Mouse (Mus musculus) neural tube, embryonic 15.5 days (tissue): ENCODE measurements around the gene Lrig3. TPM values are rescaled to one million over a fixed set of nuclear protein-coding genes. Genes with fewer than 3 reads are reported as not detected.

Experiments
- ATAC-seq: fragments of 200-750 bp; cut with Nextera tagmentation; 2 replicates; pipeline ENCODE4 v1.8.0; 2017; ENCODE audit warnings: mild to moderate bottlenecking, moderate TSS enrichment, moderate library complexity; ENCODE audit not compliant: low FRiP score
- H3K27ac ChIP-seq: fragments of 300-500 bp; sonication (generic); replicated peaks from 2 replicates; pipeline ENCODE4 v1.5.1; 2015; ENCODE audit warnings: mild to moderate bottlenecking, inconsistent platforms
- H3K27me3 ChIP-seq: fragments of 300-500 bp; sonication (generic); replicated peaks from 2 replicates; pipeline ENCODE4 v1.6.1; 2015; ENCODE audit warnings: inconsistent platforms
- H3K36me3 ChIP-seq: fragments of 300-500 bp; sonication (generic); 2 replicates; pipeline ENCODE4 v1.6.1; 2015; ENCODE audit warnings: inconsistent platforms
- H3K4me1 ChIP-seq: fragments of 300-500 bp; sonication (generic); 2 replicates; pipeline ENCODE4 v1.6.1; 2015; ENCODE audit warnings: inconsistent platforms
- H3K4me2 ChIP-seq: fragments of 300-500 bp; sonication (generic); 2 replicates; pipeline ENCODE4 v1.6.1; 2015; ENCODE audit warnings: inconsistent platforms, mild to moderate bottlenecking, moderate library complexity
- H3K4me3 ChIP-seq: fragments of 300-500 bp; sonication (generic); replicated peaks from 2 replicates; pipeline ENCODE4 v1.5.1; 2015; ENCODE audit warnings: mild to moderate bottlenecking, inconsistent platforms
- H3K9ac ChIP-seq: fragments of 300-500 bp; sonication (generic); replicated peaks from 2 replicates; pipeline ENCODE4 v1.6.1; 2015; ENCODE audit warnings: mild to moderate bottlenecking, inconsistent platforms
- H3K9me3 ChIP-seq: fragments of 300-500 bp; sonication (generic); replicated peaks from 2 replicates; pipeline ENCODE4 v1.6.1; 2016; ENCODE audit warnings: inconsistent platforms
- WGBS: fragments of 180-500 bp; shearing (Covaris S2); methylation state at CpG from one replicate; pipeline ENCODE4 v1.1.7; 2015; ENCODE audit warnings: mixed read lengths; 5-methylcytosine and 5-hydroxymethylcytosine counted together
- polyA plus RNA-seq: library from polyadenylated mRNA; unstranded; fragments of >200 nt; fragmentation: Nextera tagmentation; extraction: Ambion mirVana; gene quantifications from 2 replicates; pipeline ENCODE4 v1.2.1, GENCODE M21; 2015

Gene Lrig3
- polyA plus RNA-seq, 1 experiment from 2014 or later = 3.2 TPM

DNA sequence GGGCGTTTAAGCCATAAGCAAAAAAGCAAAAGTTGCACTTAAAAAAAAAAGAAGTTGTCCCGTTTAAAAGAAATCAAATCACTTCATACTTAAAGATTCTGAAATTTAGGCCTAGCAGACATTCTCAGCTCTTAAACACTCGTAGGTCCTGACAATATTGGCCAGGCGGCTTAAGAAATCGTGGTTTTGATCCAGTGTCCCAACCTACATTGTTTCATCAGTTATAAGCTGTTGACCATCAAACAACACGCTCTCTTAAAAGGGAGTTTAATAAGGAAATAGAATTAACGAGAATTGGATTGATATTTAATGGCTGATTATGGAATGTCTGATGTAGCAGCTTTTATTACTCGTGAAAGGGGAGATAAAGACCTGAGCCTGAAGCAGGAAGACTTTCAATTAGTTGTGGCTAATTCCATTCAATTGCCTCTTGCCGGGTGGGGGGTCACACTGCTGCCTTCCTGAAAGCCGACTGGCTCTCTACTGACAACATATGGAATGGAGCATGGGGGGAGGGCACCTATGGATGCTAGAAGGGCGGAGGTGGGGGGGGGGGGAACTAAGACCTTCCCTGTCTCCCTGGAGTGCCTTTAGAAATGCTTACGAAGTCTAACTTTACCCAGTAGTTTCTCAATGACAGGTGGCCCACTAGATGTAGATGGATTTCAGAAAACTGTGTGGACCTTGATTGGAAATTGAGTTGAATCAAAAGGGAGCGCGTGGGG lies 1.6 kb downstream of the Lrig3 start:
- ATAC-seq = no peak
- 6% methylated on average over 14 of the region's 14 CpGs for WGBS
- Histone ChIP-seq H3K27ac (peak overlapping the region; percentile 76; the same call in 1 of the 2 replicates), H3K4me1 (peaks cover 34% of the 10 kb centered on the region), H3K9ac (peak overlapping the region; percentile 56), H3K36me3 (no peaks in the 10 kb centered on the region), H3K27me3 (0 out of 2 replicates have a peak, but pooled peaks cover 3% of the 10 kb centered on the region), H3K4me3 (peak overlapping the region; percentile 68), H3K4me2 (peak overlapping the region; percentile 97), H3K9me3 (no peaks in the 10 kb centered on the region)

DNA sequence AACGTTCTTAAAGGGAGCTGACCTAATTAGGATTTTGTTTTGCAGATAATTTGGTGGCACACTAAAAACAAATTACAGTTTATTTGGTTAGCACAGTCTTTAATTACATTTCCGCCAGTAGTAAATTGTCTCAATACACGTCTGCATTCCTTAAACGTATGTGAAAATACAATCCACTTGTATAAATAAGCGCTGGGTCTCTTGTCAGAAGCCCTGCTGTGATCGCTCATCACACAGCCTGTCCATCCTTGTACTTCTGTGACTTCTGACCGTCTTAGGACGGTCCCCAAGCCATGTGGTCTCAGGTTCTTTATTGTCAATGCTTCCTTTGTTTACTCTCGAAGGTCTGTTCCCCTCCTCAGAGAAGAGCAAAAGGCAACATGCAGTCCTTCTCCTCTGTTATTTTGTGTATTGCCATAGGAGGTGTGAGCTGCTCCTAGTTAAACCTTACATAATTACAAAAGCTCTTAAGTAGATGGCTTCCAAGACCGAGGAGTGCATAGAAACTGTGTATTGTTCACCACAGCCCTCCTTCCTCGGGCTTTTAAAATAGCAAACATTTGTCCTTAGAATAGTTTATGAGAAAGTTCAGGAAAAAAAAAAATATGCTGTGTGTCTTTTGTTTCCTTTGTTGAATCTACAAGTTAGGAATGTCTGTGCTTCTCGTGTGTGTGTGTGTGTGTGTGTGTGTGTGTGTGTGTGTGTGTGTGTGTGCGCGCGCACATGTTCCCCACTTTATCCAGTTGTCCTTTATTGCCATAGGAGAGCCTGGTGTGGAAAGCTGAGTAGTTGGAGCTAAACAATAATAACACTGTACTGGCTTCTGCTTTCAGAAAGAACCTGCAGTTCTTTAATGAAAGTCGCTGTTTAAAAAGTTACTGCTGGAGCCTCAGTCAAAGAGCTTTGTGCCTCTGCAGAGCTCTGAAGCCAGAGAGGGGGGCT lies 2.5 kb downstream of the Lrig3 start:
- Histone ChIP-seq H3K27ac (peak overlapping the region; percentile 56; the same call in 1 of the 2 replicates), H3K36me3 (no peaks in the 10 kb centered on the region), H3K4me2 (peak overlapping the region; percentile 97), H3K4me3 (peak overlapping the region; percentile 68), H3K4me1 (peaks cover 34% of the 10 kb centered on the region), H3K9ac (peak overlapping the region; percentile 56; the same call in 1 of the 2 replicates), H3K27me3 (0 out of 2 replicates have a peak, but pooled peaks cover 3% of the 10 kb centered on the region), H3K9me3 (no peaks in the 10 kb centered on the region)
- ATAC-seq = no peak
- 6% methylated on average over 16 of the region's 16 CpGs for WGBS

DNA sequence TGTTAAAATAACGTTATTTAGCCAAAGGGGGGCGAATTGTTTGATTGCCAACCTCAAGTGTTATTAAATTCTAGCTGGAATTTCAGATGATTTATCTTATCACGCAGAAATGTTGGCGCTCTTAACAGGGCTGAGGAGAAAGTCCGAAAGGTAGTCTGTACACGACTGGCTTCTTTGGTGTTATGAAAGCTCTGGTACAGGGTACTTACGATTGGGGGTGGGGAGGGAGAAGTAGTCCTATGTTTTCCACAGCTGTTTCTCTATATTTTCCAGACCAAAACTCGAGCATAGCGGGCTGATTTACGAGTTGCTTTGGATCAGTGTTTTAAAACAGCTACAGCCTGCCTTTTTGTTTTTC lies 3.1 kb downstream of the Lrig3 start:
- ATAC-seq = no peak
- Histone ChIP-seq H3K27me3 (0 out of 2 replicates have a peak, but pooled peaks cover 3% of the 10 kb centered on the region), H3K9ac (no peak overlapping the region), H3K36me3 (no peaks in the 10 kb centered on the region), H3K4me3 (peak overlapping the region; percentile 68), H3K4me2 (peak overlapping the region; percentile 97), H3K4me1 (peaks cover 34% of the 10 kb centered on the region), H3K27ac (peak overlapping the region; percentile 56; the same call in 1 of the 2 replicates), H3K9me3 (no peaks in the 10 kb centered on the region)
- WGBS = 25% methylated on average over 10 of the region's 10 CpGs

DNA sequence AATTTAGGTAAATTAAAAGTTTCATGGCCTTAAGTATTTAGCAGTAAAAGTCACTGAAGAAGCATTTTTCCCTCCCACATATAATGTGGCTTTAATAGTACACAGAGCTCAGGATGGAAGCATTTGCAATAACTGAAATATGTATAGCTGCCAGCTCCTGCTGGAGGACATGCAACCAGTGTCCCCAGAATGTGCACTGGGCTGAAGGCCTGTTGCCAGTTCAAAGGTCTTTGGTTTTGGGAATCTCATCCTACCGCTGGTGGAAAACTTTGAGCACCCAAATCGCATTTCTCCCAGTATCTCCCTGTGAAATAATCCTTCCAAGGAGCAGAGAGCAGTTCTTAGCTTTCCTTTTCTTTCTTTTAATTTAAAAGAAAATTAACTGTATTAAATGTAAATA lies 4.1 kb downstream of the Lrig3 start:
- H3K27me3 ChIP-seq = 0 out of 2 replicates have a peak, but pooled peaks cover 3% of the 10 kb centered on the region
- H3K27ac ChIP-seq = no peak overlapping the region
- H3K36me3 ChIP-seq = no peaks in the 10 kb centered on the region
- no peak overlapping the region for H3K9ac ChIP-seq
- H3K4me2 ChIP-seq = peak overlapping the region; percentile 97; the same call in 1 of the 2 replicates
- no peak overlapping the region for H3K4me3 ChIP-seq
- H3K9me3 ChIP-seq = no peaks in the 10 kb centered on the region
- 84% methylated on average over 2 of the region's 2 CpGs for WGBS
- ATAC-seq = no peak
- peaks cover 34% of the 10 kb centered on the region for H3K4me1 ChIP-seq

GRCm38 (mm10) chr10:125970500-125970899 lies 4.5 kb downstream of the Lrig3 start:
- Histone ChIP-seq H3K27me3 (0 out of 2 replicates have a peak, but pooled peaks cover 3% of the 10 kb centered on the region), H3K36me3 (no peaks in the 10 kb centered on the region), H3K27ac (no peak overlapping the region), H3K4me2 (no peak overlapping the region; the same call in 1 of the 2 replicates), H3K9me3 (no peaks in the 10 kb centered on the region), H3K4me3 (no peak overlapping the region), H3K9ac (no peak overlapping the region), H3K4me1 (peaks cover 32% of the 10 kb centered on the region)
- WGBS = 44% methylated on average over 4 of the region's 4 CpGs
- ATAC-seq = no peak

DNA sequence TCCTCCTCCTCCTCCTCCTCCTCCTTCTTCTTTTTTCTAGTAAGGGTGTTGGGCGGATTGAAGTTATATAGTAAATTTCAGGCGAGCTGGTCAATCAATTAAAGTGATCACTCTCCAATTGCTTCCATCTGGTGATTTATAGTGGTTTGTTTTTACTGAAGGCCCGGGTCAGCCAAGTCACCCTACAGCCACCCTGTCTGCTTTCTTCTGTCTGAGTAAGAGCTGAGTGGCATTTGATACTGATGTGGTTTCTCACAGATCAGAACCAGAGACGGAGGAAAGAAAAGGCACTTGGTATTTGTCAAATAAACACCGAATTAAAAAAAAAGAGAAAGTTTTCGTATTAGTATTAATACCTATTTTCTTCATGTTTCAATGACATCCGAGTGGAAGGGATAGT lies 7.8 kb downstream of the Lrig3 start:
- Histone ChIP-seq H3K36me3 (no peaks in the 10 kb centered on the region), H3K4me2 (no peak overlapping the region), H3K27ac (no peak overlapping the region), H3K27me3 (0 out of 2 replicates have a peak, but pooled peaks cover 3% of the 10 kb centered on the region), H3K4me1 (peaks cover 10% of the 10 kb centered on the region; the same call in 1 of the 2 replicates), H3K9me3 (no peaks in the 10 kb centered on the region), H3K9ac (no peak overlapping the region), H3K4me3 (no peak overlapping the region)
- WGBS = 56% methylated on average over 7 of the region's 7 CpGs
- ATAC-seq = no peak

DNA sequence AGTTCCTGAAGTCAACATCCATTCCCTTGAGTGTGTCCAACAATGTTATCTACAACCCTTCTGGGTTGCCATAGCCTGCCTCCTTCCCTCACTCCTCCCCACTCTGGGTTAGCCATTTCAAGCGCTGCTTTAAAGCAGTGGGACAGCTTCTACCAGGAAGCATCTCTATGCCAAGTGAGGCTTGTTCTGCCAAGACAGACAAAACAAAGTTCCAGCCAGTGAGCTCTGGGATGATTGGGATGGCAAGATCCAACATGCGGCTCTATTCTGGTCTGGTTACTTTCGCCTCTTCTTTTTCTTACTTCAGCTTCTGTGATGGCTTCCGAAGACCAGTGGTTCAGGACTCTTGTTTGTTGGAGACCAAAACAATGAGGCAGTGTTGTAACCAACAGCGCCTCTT lies 16.0 kb downstream of the Lrig3 start:
- H3K36me3 ChIP-seq = no peaks in the 10 kb centered on the region
- H3K27ac ChIP-seq = no peak overlapping the region
- H3K9ac ChIP-seq = no peak overlapping the region
- no peak for ATAC-seq
- H3K4me2 ChIP-seq = no peak overlapping the region
- WGBS = 93% methylated on average over 5 of the region's 5 CpGs
- H3K27me3 ChIP-seq = no peaks in the 10 kb centered on the region
- no peak overlapping the region for H3K4me3 ChIP-seq
- no peaks in the 10 kb centered on the region for H3K4me1 ChIP-seq
- no peaks in the 10 kb centered on the region for H3K9me3 ChIP-seq

DNA sequence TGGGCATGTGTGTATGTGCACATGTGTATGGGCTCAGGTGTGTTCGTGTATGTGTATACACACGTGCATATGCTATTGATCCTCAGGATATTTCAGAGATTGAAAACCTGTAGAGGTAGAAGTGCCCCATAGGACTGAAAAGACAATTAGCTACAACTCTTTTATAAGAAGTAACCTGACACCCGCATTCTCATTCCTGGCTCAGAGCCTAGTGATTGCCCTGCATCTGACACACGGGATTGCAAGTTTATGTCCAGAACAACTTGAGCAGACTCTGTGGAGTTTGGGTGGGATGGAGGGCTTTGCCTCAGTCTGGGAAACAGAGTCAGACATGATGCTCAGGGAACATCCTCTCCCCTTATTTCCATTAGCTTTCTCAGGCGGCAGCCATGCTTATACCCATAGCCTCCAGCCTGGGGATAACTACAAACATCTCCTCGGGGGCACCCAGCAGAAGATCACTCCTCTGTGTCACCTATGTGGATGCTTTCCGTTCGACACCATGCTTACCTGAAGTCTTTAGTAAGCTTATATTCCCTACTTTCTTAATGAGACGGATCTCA lies 18.6 kb downstream of the Lrig3 start:
- Histone ChIP-seq H3K4me3 (no peak overlapping the region), H3K27me3 (no peaks in the 10 kb centered on the region), H3K4me2 (no peak overlapping the region), H3K27ac (no peak overlapping the region), H3K9ac (no peak overlapping the region), H3K36me3 (no peaks in the 10 kb centered on the region), H3K9me3 (no peaks in the 10 kb centered on the region), H3K4me1 (0 out of 2 replicates have a peak, but pooled peaks cover under 1% of the 10 kb centered on the region)
- WGBS = 80% methylated on average over 9 of the region's 9 CpGs
- no peak for ATAC-seq

GRCm38 (mm10) chr10:125985795-125986194 lies 19.8 kb downstream of the Lrig3 start:
- WGBS = 96% methylated on average over 1 of the region's 1 CpGs
- no peak overlapping the region for H3K9ac ChIP-seq
- H3K27ac ChIP-seq = no peak overlapping the region
- H3K9me3 ChIP-seq = no peaks in the 10 kb centered on the region
- H3K4me2 ChIP-seq = no peak overlapping the region
- no peaks in the 10 kb centered on the region for H3K27me3 ChIP-seq
- no peak overlapping the region for H3K4me3 ChIP-seq
- H3K36me3 ChIP-seq = no peaks in the 10 kb centered on the region
- ATAC-seq = no peak
- H3K4me1 ChIP-seq = 0 out of 2 replicates have a peak, but pooled peaks cover 5% of the 10 kb centered on the region

GRCm38 (mm10) chr10:125986443-125986842 lies 20.5 kb downstream of the Lrig3 start:
- H3K27me3 ChIP-seq = no peaks in the 10 kb centered on the region

GRCm38 (mm10) chr10:125987307-125987706 lies 21.3 kb downstream of the Lrig3 start:
- no peaks in the 10 kb centered on the region for H3K36me3 ChIP-seq

More at GRCm38 (mm10) chr10:125986443-125986842, 20.5 kb downstream of the Lrig3 start:
- H3K4me3 ChIP-seq = no peak overlapping the region
- H3K4me1 ChIP-seq = 0 out of 2 replicates have a peak, but pooled peaks cover 5% of the 10 kb centered on the region
- no peak for ATAC-seq
- no peaks in the 10 kb centered on the region for H3K36me3 ChIP-seq
- no peak overlapping the region for H3K4me2 ChIP-seq
- no peak overlapping the region for H3K27ac ChIP-seq
- H3K9me3 ChIP-seq = no peaks in the 10 kb centered on the region
- H3K9ac ChIP-seq = no peak overlapping the region
- WGBS = 92% methylated on average over 9 of the region's 9 CpGs

More at GRCm38 (mm10) chr10:125987307-125987706, 21.3 kb downstream of the Lrig3 start:
- Histone ChIP-seq H3K27ac (no peak overlapping the region), H3K4me3 (no peak overlapping the region), H3K4me2 (no peak overlapping the region), H3K4me1 (0 out of 2 replicates have a peak, but pooled peaks cover 5% of the 10 kb centered on the region), H3K9me3 (no peaks in the 10 kb centered on the region), H3K9ac (no peak overlapping the region), H3K27me3 (no peaks in the 10 kb centered on the region)
- 81% methylated on average over 6 of the region's 6 CpGs for WGBS
- ATAC-seq = no peak
